ENCODE assay signal across 9 mouse cellular contexts in the genomic region with DNA sequence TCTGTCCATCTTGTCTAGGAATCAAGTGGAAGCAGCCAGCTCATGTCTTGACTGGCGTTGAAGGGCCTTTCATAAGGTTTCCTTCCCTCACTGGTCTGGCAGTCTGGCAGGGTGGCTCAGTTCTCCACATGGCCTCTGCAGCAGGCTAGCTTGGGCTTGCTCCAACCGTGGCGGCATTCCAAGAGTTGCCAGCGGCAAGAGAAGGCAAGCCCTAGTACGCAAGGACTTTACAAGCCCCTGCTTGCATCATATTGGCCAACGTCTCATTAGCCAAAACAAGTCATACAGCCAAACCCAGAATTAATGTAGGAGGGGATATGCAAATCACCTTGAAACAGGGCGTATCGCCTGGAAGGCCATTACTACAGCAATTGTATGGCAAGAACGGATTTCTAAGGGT.
DNase-seq lines count a peak whose midpoint lies in the region; ATAC-seq lines count a peak whose summit lies in the region.
"Had no signal": no experiment of that assay in that cellular context is flagged by ENCODE, and none has a peak within 500 bp of the region (broad histone marks: within the 10 kb centered on the region; RNA-seq: fewer than 3 reads in every experiment).

No protein-coding gene starts in this region.

- no peaks in the 10 kb centered on the region for H3K36me3 ChIP-seq in forebrain, embryonic 15.5 days
- H3K36me3 ChIP-seq in forebrain, embryonic 10.5 days (replicated peaks) = no peaks in the 10 kb centered on the region

- H3K4me3 ChIP-seq in forebrain, embryonic 15.5 days = no peak overlapping the region
- H3K4me3 ChIP-seq in forebrain, embryonic 10.5 days = no peak overlapping the region

- H3K9ac ChIP-seq in forebrain, embryonic 15.5 days (replicated peaks) = no peak overlapping the region

- no peak for DNase-seq in forebrain, embryonic 10.5 days (ENCODE audit: extremely low spot score, low spot score)
- DNase-seq in right cerebral cortex, adult 18-20 months = peak; percentile 49
- no peak for DNase-seq in right cerebral cortex, postnatal 36 days (ENCODE audit: low spot score in 2 of 2)
- DNase-seq in gastrocnemius, adult 8-10 months (ENCODE audit: low spot score in 2 of 2) = peak; percentile 40 to 65

- no peak overlapping the region for H3K4me2 ChIP-seq in forebrain, embryonic 15.5 days (replicated peaks)

- 56% methylated on average over 9 of the region's 9 CpGs for WGBS in forebrain, embryonic 15.5 days
- WGBS in forebrain, embryonic 10.5 days = 94% methylated on average over 9 of the region's 9 CpGs

- no peaks in the 10 kb centered on the region for H3K9me3 ChIP-seq in forebrain, embryonic 15.5 days
- H3K9me3 ChIP-seq in forebrain, embryonic 10.5 days = no peaks in the 10 kb centered on the region

- H3K27me3 ChIP-seq in forebrain, embryonic 15.5 days = no peaks in the 10 kb centered on the region
- peaks cover 4% of the 10 kb centered on the region; the same call in 1 of the 2 replicates for H3K27me3 ChIP-seq in forebrain, embryonic 10.5 days (ENCODE audit: poor library complexity, severe bottlenecking)

- H3K27ac ChIP-seq in forebrain, embryonic 15.5 days (replicated peaks) = no peak overlapping the region
- no peak overlapping the region for H3K27ac ChIP-seq in forebrain, embryonic 10.5 days
- H3K27ac ChIP-seq: kidney, postnatal 0 days had no signal

- H3K4me1 ChIP-seq in forebrain, embryonic 15.5 days = peaks cover 31% of the 10 kb centered on the region
- H3K4me1 ChIP-seq in forebrain, embryonic 10.5 days = peaks cover 28% of the 10 kb centered on the region

- peak; percentile 14; the same call in 1 of the 2 replicates for ATAC-seq in forebrain, embryonic 15.5 days (replicated peaks)
- ATAC-seq in megakaryocyte progenitor cell, adult 5-6 weeks (replicated peaks; ENCODE audit: poor library complexity) = peak; percentile 5; the same call in 1 of the 2 replicates
- ATAC-seq in monocyte, adult 5-6 weeks (replicated peaks; ENCODE audit: insufficient number of reproducible peaks, low FRiP score, low TSS enrichment, poor library complexity, severe bottlenecking) = no peak
- ATAC-seq in megakaryocyte-erythroid progenitor cell, adult 5-6 weeks (replicated peaks; ENCODE audit: low FRiP score, low TSS enrichment, poor library complexity, severe bottlenecking) = no peak

Comparison
In these comparisons a context has a peak if more than half of its experiments do, and no peak if none do; other contexts are left out.
1. DNase-seq: peak in right cerebral cortex, adult 18-20 months (single experiment) and gastrocnemius, adult 8-10 months (2 of 2); none in forebrain, embryonic 10.5 days (single experiment) and right cerebral cortex, postnatal 36 days (0 of 2).
2. ATAC-seq: peak in forebrain, embryonic 15.5 days (single experiment) and megakaryocyte progenitor cell, adult 5-6 weeks (single experiment); none in monocyte, adult 5-6 weeks (single experiment) and megakaryocyte-erythroid progenitor cell, adult 5-6 weeks (single experiment).